Mouse (Mus musculus) kidney, adult 2 months (tissue): ENCODE data around the gene Aco1. TPM values are rescaled to one million over a fixed set of nuclear protein-coding genes. Genes with fewer than 3 reads are reported as not detected.
A peak's percentile ranks its signal among the peaks of the same experiment; 100 is the strongest.

Experiments
- DNase-seq: peaks from one replicate; pipeline ENCODE4 v3.0.0; 2021
- H3K27ac ChIP-seq: fragments of 200-500 bp; 2 replicates; pipeline ENCODE4 v1.5.1; 2012; ENCODE audit warnings: low read depth, low read length, control low read depth, inconsistent platforms; ENCODE audit not compliant: insufficient read depth
- H3K27me3 ChIP-seq: fragments of 200-500 bp; replicated peaks from 2 replicates; pipeline ENCODE4 v1.6.1; 2012; ENCODE audit warnings: mild to moderate bottlenecking, moderate library complexity, low read length, inconsistent platforms; ENCODE audit not compliant: control insufficient read depth, insufficient read depth
- H3K36me3 ChIP-seq: fragments of 200-500 bp; 2 replicates; pipeline ENCODE4 v1.6.1; 2012; ENCODE audit warnings: mild to moderate bottlenecking, moderate library complexity, low read length, inconsistent platforms; ENCODE audit not compliant: control insufficient read depth, insufficient read depth
- H3K4me1 ChIP-seq: fragments of 200-500 bp; 2 replicates; pipeline ENCODE4 v1.6.1; 2011; ENCODE audit warnings: low read length; ENCODE audit not compliant: control insufficient read depth, insufficient read depth
- H3K4me3 ChIP-seq: fragments of 200-500 bp; 2 replicates; pipeline ENCODE4 v1.5.1; 2011; ENCODE audit warnings: mild to moderate bottlenecking, low read depth, low read length, control low read depth; ENCODE audit not compliant: insufficient read depth
- CTCF ChIP-seq: fragments of 200-500 bp; conservative IDR thresholded peaks from 2 replicates; pipeline ENCODE4 v1.5.1; 2011; ENCODE audit warnings: low read depth, mild to moderate bottlenecking, control low read depth, low read length, moderate library complexity, mixed read lengths; ENCODE audit not compliant: insufficient read depth, insufficient read length
- POLR2A ChIP-seq: fragments of 200-500 bp; IDR thresholded peaks from one replicate; pipeline ENCODE4 v1.6.1; 2011; ENCODE audit warnings: low read depth, low read length, control low read depth
- WGBS: fragments of 180-500 bp; shearing (Covaris S2); methylation state at CpG from one replicate; pipeline ENCODE4 v1.1.7; 2018; 5-methylcytosine and 5-hydroxymethylcytosine counted together
- polyA plus RNA-seq: library from polyadenylated mRNA; depleted of rRNA; stranded (reverse); fragments of >200 nt; gene quantifications from 2 replicates; pipeline ENCODE4 v1.2.3, GENCODE M21; 2012

The Aco1 gene
- polyA plus RNA-seq, 1 experiment: 179 TPM

GRCm38 (mm10) chr4:40158224-40158540 lies 15.3 kb downstream of the Aco1 start:
- 55% methylated on average over 5 of the region's 5 CpGs for WGBS
- no peak for TF ChIP-seq POLR2A
- Histone ChIP-seq H3K27ac (no peak overlapping the region), H3K4me3 (no peak overlapping the region), H3K4me1 (peaks cover 32% of the 10 kb centered on the region), H3K27me3 (no peaks in the 10 kb centered on the region), H3K36me3 (no peaks in the 10 kb centered on the region)
- DNase-seq: no peak

- 81% methylated on average over 8 of the region's 8 CpGs for WGBS
- DNase-seq: peak; percentile 52
These were observed 17.9 kb downstream of the Aco1 start for GRCm38 (mm10) chr4:40160591-40161434.

DNA sequence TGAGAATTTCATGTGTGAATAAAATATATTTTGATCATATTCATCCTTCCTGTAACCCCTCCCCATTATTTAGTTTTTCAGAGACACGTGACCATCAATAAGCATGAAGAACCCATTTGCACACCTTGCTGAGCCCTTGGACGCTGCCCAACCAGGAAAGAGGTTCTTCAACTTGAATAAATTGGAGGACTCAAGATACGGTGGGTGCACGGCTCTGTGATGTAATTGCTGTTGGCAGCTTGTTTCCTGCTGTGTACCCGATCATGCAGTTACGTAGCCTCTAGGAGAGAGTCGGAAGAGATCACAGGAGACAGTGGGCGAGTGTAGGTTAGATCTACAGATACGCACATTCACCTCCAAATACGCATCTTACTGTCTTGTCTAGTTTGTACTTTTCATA lies 20.8 kb downstream of the Aco1 start:
- no peak for DNase-seq
- TF ChIP-seq POLR2A: no peak
- TF ChIP-seq CTCF: no peak
- Histone ChIP-seq H3K4me1 (peaks cover 4% of the 10 kb centered on the region; the same call in 1 of the 2 replicates), H3K27me3 (no peaks in the 10 kb centered on the region), H3K4me3 (no peak overlapping the region), H3K27ac (no peak overlapping the region), H3K36me3 (peaks cover 3% of the 10 kb centered on the region; the same call in 1 of the 2 replicates)
- WGBS: 72% methylated on average over 10 of the region's 10 CpGs

More at GRCm38 (mm10) chr4:40160591-40161434, 17.9 kb downstream of the Aco1 start:
- H3K36me3 ChIP-seq: peaks cover 2% of the 10 kb centered on the region; the same call in 1 of the 2 replicates
- H3K27me3 ChIP-seq: no peaks in the 10 kb centered on the region
- H3K4me3 ChIP-seq: no peak overlapping the region
- H3K27ac ChIP-seq: no peak overlapping the region
- H3K4me1 ChIP-seq: peaks cover 27% of the 10 kb centered on the region
- TF ChIP-seq CTCF: peak; percentile 16; the same call in 1 of the 2 replicates
- no peak for TF ChIP-seq POLR2A

- Histone ChIP-seq H3K27me3 (no peaks in the 10 kb centered on the region), H3K4me3 (no peak overlapping the region), H3K4me1 (no peaks in the 10 kb centered on the region), H3K36me3 (peaks cover 3% of the 10 kb centered on the region; the same call in 1 of the 2 replicates), H3K27ac (no peak overlapping the region)
- WGBS: 89% methylated on average over 4 of the region's 4 CpGs
- no peak for DNase-seq
- TF ChIP-seq POLR2A (no peak), CTCF (no peak)
These were observed 28.6 kb downstream of the Aco1 start for GRCm38 (mm10) chr4:40171477-40171876.

- 89% methylated on average over 2 of the region's 2 CpGs for WGBS
- H3K4me3 ChIP-seq: no peak overlapping the region
- no peaks in the 10 kb centered on the region for H3K4me1 ChIP-seq
- peaks cover 3% of the 10 kb centered on the region; the same call in 1 of the 2 replicates for H3K36me3 ChIP-seq
- no peak for DNase-seq
- H3K27me3 ChIP-seq: no peaks in the 10 kb centered on the region
- H3K27ac ChIP-seq: no peak overlapping the region
- no peak for TF ChIP-seq CTCF
- TF ChIP-seq POLR2A: no peak
These were observed 29.5 kb downstream of the Aco1 start for GRCm38 (mm10) chr4:40172336-40172735.

DNA sequence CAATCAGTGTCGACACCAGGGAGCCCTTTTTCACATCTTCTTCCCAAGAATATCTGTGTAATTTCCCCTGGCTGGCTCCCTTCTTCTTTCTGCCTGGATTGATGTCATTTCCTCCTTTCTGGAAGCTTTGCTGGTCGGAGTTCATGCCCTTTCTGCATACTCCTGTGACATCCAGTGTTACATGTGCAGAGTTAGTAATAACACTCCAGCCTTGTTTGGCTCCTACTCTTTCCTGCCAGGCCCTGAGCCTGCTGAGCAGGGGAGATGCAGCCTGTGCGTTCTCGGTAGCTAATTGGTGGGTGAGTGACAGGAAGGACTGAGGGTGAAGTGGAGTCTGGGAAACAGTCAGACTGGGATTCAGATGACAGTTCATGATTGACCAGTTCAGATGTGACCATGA lies 31.4 kb downstream of the Aco1 start:
- Histone ChIP-seq H3K4me1 (no peaks in the 10 kb centered on the region), H3K4me3 (no peak overlapping the region), H3K27ac (no peak overlapping the region), H3K27me3 (no peaks in the 10 kb centered on the region), H3K36me3 (peaks cover 1% of the 10 kb centered on the region; the same call in 1 of the 2 replicates)
- TF ChIP-seq CTCF (no peak), POLR2A (no peak)
- DNase-seq: peak; percentile 50
- WGBS: 52% methylated on average over 4 of the region's 4 CpGs

- H3K36me3 ChIP-seq: peaks cover 1% of the 10 kb centered on the region; the same call in 1 of the 2 replicates
- WGBS: 93% methylated on average over 17 of the region's 17 CpGs
- DNase-seq: no peak
These were observed 35.7 kb downstream of the Aco1 start for GRCm38 (mm10) chr4:40178584-40178983.

More at GRCm38 (mm10) chr4:40178584-40178983, 35.7 kb downstream of the Aco1 start:
- Histone ChIP-seq H3K27me3 (no peaks in the 10 kb centered on the region), H3K4me1 (peaks cover 19% of the 10 kb centered on the region; the same call in 1 of the 2 replicates), H3K27ac (peak overlapping the region; percentile 61; the same call in 1 of the 2 replicates), H3K4me3 (no peak overlapping the region)
- TF ChIP-seq CTCF (no peak), POLR2A (no peak)
